Mouse (Mus musculus): ENCODE data around the gene Traf3ip2.

Traf3ip2 gene

GRCm38 (mm10) chr10:39601068-39601467 lies 11.7 kb upstream of the Traf3ip2 start:
- DNase-seq, result no peak

- DNase-seq, result no peak
These were observed 6.3 kb upstream of the Traf3ip2 start for GRCm38 (mm10) chr10:39606434-39606833.

GRCm38 (mm10) chr10:39611234-39611633 lies 1.5 kb upstream of the Traf3ip2 start:
- no peak for DNase-seq

GRCm38 (mm10) chr10:39612131-39612530 lies 603 bp upstream of the Traf3ip2 start:
- no peak for DNase-seq

- DNase-seq, result peak; percentile 76
These were observed 476 bp downstream of the Traf3ip2 start for GRCm38 (mm10) chr10:39612989-39613831.

GRCm38 (mm10) chr10:39613973-39614372 lies 1.2 kb downstream of the Traf3ip2 start:
- no peak for DNase-seq

GRCm38 (mm10) chr10:39614676-39615075 lies 1.9 kb downstream of the Traf3ip2 start:
- DNase-seq, result peak; percentile 25

GRCm38 (mm10) chr10:39615531-39616229 lies 2.9 kb downstream of the Traf3ip2 start:
- no peak for DNase-seq

- DNase-seq, result no peak
These were observed 3.5 kb downstream of the Traf3ip2 start for GRCm38 (mm10) chr10:39616230-39616590.

GRCm38 (mm10) chr10:39616626-39617025 lies 3.9 kb downstream of the Traf3ip2 start:
- no peak for DNase-seq

- no peak for DNase-seq
These were observed 5.7 kb downstream of the Traf3ip2 start for GRCm38 (mm10) chr10:39618431-39618830.

GRCm38 (mm10) chr10:39620626-39621025 lies 7.9 kb downstream of the Traf3ip2 start:
- DNase-seq, result no peak

GRCm38 (mm10) chr10:39623806-39624205 lies 11.1 kb downstream of the Traf3ip2 start:
- DNase-seq, result no peak

GRCm38 (mm10) chr10:39624837-39625625 lies 12.3 kb downstream of the Traf3ip2 start:
- DNase-seq, result no peak

GRCm38 (mm10) chr10:39625626-39626260 lies 13.0 kb downstream of the Traf3ip2 start:
- DNase-seq, result no peak

- no peak for DNase-seq
These were observed 13.6 kb downstream of the Traf3ip2 start for GRCm38 (mm10) chr10:39626376-39626775.

GRCm38 (mm10) chr10:39628799-39629517 lies 16.2 kb downstream of the Traf3ip2 start:
- DNase-seq, result no peak

- DNase-seq, result no peak
These were observed 17.2 kb downstream of the Traf3ip2 start for GRCm38 (mm10) chr10:39629746-39630552.

- DNase-seq, result no peak
These were observed 18.1 kb downstream of the Traf3ip2 start for GRCm38 (mm10) chr10:39630811-39631210.

GRCm38 (mm10) chr10:39631627-39632026 lies 18.9 kb downstream of the Traf3ip2 start:
- no peak for DNase-seq

- no peak for DNase-seq
These were observed 20.6 kb downstream of the Traf3ip2 start for GRCm38 (mm10) chr10:39633379-39633778.

All from cerebellum, adult 11 months (tissue).